Mouse (Mus musculus): ENCODE data around the gene Vmn1r157.
"Not testable (repeated sequence)": the region's sequence is repeated elsewhere in the genome, so short reads cannot be mapped to it uniquely, and the experiment has no call there.

Gene Vmn1r157

DNA sequence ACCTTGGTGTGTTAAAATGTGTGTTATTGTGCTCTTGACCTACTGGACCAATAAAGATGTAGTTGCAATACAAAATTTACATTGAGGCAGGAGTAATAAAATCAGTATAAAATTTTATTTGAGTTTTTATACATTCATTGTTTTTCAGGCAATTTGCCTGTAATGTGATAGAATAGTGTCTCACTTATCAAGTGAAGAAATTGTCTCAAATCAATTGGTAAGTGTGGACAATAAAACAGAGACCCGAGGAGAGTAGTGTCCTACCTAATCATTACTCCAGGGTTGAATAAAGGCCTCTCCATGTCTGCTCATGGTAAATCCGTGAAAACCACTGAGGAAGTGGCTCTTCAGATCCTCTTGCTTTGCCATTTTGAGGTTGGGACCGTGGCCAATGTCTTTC, at the start of gene Vmn1r157:
Gene Vmn1r157 (plus strand): TSS at position 301 of the 400 bp plus-strand sequence.
- DNase-seq: not testable (repeated sequence)

DNA sequence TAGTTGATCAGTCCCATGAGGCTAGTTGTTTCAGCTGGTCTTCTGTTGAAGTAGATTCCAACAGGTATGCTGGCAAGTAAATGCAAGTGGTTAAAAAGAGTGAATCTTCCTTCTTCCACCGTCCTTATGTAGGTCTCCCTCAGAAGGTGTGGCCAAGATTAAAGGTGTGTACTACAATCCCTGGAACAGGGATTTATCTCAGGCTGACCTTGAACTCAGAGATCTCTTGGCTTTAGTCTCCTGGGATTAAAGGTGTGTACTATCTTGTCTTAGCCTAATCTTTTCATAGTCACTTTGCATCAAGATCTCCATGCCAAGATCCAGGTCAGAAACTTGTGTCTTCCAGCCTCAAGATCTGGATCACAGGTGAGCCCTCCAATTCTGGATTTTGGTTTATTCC, 41.9 kb upstream of the Vmn1r157 start, which contains the start of gene Gm4567:
Gene Gm4567 (minus strand): TSS at position 101 of the 400 bp plus-strand sequence.
- DNase-seq: not testable (repeated sequence)

DNA sequence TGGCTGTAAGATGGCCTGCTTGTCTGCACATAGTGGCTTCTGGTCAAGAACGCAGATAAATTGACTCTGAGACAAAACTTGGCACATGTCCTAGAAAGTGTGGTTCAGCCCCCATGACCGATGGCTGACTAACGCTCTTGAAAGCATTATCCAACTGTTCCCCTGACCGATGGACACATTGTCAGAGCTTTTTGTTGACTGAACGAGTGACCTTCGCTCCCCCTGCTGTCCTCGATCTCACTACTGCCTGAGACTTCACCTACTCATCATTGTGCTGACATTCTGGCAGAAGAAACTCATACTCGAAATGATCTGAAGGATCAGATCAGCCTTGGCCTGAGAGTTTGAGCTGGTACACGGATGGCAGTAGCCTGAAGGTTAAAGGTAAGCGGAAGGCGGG, 14.5 kb downstream of the Vmn1r157 start:
- DNase-seq: not testable (repeated sequence)

DNA sequence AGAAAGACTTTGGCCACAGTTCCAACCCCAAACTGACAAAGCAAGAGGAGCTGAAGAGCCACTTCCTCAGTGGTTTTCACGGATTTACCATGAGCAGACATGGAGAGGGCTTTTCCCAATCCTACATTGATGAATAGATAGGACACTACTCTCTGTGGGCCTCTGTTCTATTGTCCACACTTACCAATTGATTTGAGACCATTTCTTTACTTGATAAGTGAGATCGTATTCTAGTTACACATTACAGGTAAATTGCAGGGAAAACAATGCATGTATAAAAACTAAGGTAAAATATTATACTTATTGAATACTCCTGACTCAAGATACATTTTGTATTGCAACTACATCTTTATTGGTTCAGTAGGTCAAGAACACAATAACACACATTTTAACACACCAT, 29.2 kb downstream of the Vmn1r157 start, which contains the start of gene Vmn1r158:
Gene Vmn1r158 (minus strand): TSS at position 101 of the 400 bp plus-strand sequence.
- not testable (repeated sequence) for DNase-seq

All from cerebellum, postnatal 14 days (tissue).